Mouse (Mus musculus): ENCODE measurements at regions not wholly inside any gene's neighbourhood (a gene's known extent, or its start where the extent isn't known, plus 50 kb on each side); places are given as distances from the start of the nearest gene placed in this dataset.

DNA sequence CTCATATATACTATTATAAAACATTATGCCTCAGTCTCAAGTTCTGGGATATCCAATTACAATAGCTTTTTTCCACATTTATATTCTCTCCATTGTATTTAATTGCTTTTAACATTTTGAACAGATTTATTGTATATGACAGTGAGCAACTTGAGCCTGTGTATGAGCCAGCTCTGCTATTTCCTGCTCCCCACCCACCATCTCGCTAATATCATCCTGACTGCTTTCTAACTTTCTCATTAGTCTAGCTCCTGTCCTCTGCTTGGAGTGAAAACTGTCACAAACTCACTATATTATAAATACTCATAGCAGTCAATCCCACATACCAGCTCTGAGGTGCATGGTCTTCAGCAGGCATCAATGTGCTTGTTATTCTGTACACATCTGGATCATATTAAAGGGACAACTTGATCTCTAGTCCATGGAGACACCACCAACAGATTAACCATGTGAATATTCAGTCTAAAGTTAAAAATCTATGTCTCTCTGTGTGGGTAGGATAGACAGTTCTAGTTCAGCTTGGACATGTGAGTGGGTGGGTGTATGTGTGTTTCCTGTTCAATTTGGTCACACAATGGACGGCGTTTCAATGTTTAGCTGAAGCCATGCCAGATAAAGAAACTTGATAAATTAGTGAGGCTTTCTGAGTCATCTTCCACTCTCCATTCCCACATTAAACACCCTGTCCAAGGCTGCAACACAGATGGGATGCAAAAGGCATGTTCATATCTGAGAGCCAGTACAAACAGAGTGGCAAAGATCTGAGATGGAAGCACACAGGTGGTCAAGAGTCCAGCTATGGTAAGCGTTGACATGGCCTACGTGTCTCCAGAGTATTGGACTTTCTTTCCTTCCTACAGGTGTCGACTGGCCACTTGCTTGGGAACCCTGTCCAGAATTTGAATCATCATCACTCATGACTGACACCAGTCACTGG lies 616.1 kb upstream of the Clint1 start:
- ATAC-seq (replicated peaks; ENCODE audit: insufficient number of reproducible peaks, low FRiP score, low TSS enrichment, poor library complexity, severe bottlenecking) = no peak

DNA sequence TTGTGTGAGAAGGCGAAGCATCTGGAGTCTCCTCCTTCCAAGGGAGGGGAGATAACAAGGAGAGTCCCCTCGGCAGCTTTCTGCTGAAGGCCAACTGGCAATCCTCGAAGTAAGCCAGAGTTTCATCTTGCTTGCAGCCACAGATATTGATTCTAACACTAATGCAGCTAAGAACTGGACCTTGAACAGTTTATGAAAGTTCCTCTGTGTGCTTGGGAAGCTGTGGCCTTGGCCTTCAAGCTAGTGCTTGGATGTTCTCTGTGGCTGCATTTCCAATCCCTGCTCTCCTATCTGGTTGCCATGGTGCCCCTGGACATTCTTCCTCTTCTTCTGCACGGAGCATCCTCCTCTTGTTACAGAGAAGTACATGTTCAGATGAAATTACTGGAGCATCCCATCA lies 614.8 kb upstream of the Clint1 start:
- no peak for ATAC-seq (replicated peaks; ENCODE audit: insufficient number of reproducible peaks, low FRiP score, low TSS enrichment, poor library complexity, severe bottlenecking)

DNA sequence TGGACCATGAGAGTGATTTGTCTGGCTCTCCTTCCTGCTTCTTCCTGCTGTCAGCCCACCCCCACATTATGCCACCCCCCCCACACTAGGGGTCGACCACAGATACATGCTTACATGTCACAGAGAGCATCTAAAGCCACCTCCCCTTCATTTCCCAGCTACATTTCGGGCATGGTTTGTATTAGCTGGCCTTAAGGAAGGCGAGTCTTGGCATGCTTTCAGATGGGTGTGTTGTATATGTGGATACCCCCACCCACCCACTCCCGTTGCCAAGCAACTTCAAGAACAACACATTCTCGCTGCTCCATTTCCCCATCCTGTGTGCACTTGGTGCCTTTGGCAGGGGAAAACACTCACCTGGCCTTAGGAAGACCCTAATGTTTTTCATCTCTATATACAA lies 612.8 kb upstream of the Clint1 start:
- ATAC-seq (replicated peaks; ENCODE audit: insufficient number of reproducible peaks, low FRiP score, low TSS enrichment, poor library complexity, severe bottlenecking) = no peak

DNA sequence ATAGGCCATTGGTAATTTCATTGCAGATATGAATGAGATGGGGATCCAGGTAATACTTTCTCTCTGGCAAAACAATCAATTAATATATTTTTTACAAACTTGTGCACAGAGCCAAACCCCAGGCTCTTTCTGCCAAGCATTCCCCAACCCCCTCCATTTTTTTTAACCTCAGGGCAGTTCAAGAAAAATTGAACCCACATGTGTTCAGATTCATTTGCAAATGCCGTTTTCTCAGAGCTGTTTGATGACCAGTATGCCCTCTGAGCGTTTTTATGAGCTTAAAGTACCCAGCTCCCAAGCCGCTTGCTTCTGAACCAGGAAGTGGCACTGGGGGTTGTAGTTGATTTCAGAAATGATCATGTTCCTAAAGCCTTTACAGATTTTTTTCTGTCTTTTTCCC lies 611.4 kb upstream of the Clint1 start:
- no peak for ATAC-seq (replicated peaks; ENCODE audit: insufficient number of reproducible peaks, low FRiP score, low TSS enrichment, poor library complexity, severe bottlenecking)

GRCm38 (mm10) chr11:45241671-45242070 lies 610.2 kb upstream of the Clint1 start:
- no peak for ATAC-seq (replicated peaks; ENCODE audit: insufficient number of reproducible peaks, low FRiP score, low TSS enrichment, poor library complexity, severe bottlenecking)

GRCm38 (mm10) chr11:45244796-45245195 lies 607.1 kb upstream of the Clint1 start:
- ATAC-seq (replicated peaks; ENCODE audit: insufficient number of reproducible peaks, low FRiP score, low TSS enrichment, poor library complexity, severe bottlenecking) = no peak

DNA sequence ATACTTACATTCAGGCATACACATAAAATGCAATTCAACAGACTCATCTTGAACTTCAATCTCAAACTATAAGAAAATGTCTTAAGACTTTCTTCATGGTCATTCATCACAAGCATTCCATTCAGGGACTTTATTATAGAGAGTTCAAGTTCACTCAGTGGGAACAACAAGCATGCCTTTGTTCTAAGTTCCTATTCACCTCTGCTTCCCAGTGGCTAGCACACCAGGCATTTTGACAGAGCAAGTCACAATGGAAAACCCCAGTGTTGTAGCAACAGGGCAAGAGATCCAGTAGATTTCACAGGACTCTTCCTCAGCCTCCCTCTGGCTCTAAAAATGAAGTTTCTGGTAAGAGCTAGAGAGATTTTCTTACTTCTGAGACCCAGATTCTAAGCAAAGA lies 595.8 kb upstream of the Clint1 start:
- ATAC-seq (replicated peaks; ENCODE audit: insufficient number of reproducible peaks, low FRiP score, low TSS enrichment, poor library complexity, severe bottlenecking) = no peak

DNA sequence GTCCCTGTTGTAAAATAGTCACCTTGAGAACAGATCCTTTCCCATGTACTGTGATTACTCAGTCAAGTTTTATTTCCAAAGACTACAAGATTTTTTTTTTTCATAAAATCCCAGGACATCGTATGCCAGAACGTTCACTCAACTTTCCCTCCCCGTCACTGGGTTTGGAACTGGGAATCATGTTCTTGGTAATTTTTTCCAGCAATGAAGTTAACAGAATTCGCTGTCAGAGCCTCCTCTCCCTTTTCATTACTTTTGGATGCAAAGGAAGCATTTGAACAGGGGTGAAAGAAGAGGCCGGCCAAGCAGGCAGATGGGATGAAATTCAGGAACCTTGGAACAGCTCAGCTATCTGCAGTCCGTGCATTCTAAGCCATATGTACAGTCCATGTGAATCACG lies 589.7 kb upstream of the Clint1 start:
- no peak for ATAC-seq (replicated peaks; ENCODE audit: insufficient number of reproducible peaks, low FRiP score, low TSS enrichment, poor library complexity, severe bottlenecking)

- ATAC-seq (replicated peaks; ENCODE audit: insufficient number of reproducible peaks, low FRiP score, low TSS enrichment, poor library complexity, severe bottlenecking) = no peak
These were observed 587.9 kb upstream of the Clint1 start for GRCm38 (mm10) chr11:45264001-45264400.

DNA sequence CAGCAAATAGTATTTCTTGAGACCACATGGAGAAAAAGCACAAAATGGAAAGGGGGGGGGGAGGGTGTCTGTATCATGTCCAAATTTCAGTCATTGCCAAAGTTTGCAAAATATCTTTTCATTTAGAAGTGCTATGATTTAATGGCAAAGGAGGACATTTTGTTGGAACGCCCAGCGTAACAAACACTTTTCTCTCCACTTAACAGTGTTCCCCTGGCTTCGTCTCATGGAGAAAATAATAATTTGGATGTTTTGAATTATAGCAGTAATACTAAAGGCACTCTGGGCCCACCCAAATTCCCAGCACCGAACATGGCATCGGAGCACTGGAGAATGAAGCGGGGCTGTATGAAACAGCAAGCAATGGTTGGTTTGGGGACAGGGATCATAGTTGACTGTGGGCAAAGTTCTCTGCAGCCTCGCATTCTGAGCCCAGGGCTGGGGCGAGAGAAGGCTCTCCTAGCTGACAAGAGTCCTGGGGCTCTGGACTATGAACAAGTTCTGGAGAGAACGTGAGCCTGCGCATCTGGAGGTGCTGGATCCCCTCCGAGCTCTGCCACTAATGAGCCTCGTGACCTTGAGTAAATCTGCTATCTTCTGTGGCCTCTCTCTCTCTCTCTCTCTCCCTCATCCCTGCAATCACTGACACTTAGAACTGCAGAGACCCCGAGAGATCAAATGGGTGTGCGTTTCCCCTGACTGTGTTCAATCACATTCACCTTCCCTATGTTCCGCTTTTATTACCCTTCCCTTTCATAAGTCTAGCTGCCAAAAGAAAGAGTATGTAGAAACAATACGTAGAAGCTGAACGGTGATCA lies 586.5 kb upstream of the Clint1 start:
- ATAC-seq (replicated peaks; ENCODE audit: insufficient number of reproducible peaks, low FRiP score, low TSS enrichment, poor library complexity, severe bottlenecking) = no peak

DNA sequence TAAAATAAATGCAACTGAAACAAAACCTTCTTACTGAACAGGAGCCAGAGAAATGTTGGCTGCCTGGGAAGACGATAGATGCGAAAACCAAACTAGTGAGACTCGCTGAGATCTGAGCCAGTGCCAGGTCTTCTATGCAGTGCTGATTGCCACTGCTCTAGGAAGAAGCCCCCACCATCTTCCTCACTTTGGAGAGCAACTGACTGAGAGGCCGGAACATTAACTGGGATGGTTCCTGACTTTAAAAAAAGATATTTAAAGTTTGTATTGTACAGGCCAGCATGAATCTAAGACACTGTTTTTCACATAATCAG lies 585.9 kb upstream of the Clint1 start:
- ATAC-seq (replicated peaks; ENCODE audit: insufficient number of reproducible peaks, low FRiP score, low TSS enrichment, poor library complexity, severe bottlenecking) = no peak

DNA sequence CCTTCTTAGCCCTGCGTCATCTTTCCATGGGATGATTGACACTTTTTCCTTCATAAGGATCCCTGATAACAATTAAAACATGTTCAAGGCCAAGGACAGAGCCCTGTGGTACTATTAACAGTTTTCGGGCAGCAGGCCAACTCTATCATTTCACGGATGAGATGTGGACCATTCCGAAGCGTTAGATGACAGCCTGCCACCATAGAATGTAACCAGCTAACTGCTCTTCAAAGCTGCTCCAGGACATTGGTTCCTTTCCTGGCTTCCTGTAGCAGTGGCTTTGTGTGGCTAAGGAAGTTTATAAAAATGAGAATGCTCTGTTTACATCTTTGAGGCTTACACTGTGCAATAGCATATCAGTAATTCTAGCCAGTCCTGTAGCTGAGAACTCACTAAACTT lies 582.6 kb upstream of the Clint1 start:
- no peak for ATAC-seq (replicated peaks; ENCODE audit: insufficient number of reproducible peaks, low FRiP score, low TSS enrichment, poor library complexity, severe bottlenecking)

DNA sequence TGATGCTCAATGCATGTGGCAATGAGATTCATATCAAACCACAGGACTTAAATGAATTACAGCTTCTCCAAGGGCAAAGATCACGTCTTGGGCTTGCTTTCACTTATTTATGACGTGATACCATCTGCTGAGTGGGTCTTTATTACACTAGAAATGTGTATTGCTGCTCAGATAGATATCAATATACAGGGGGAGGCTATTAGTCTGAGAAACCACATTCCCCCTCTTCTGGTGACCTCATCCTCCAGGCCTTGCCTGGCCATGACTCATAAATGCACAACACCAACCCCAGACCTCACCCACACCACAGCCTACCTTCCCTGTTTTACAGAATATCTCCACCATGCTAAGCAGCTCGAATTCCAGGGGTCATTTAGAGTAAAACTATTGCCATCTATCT lies 580.6 kb upstream of the Clint1 start:
- ATAC-seq (replicated peaks; ENCODE audit: insufficient number of reproducible peaks, low FRiP score, low TSS enrichment, poor library complexity, severe bottlenecking) = no peak

- no peak for ATAC-seq (replicated peaks; ENCODE audit: insufficient number of reproducible peaks, low FRiP score, low TSS enrichment, poor library complexity, severe bottlenecking)
These were observed 577.3 kb upstream of the Clint1 start for GRCm38 (mm10) chr11:45274446-45275119.

DNA sequence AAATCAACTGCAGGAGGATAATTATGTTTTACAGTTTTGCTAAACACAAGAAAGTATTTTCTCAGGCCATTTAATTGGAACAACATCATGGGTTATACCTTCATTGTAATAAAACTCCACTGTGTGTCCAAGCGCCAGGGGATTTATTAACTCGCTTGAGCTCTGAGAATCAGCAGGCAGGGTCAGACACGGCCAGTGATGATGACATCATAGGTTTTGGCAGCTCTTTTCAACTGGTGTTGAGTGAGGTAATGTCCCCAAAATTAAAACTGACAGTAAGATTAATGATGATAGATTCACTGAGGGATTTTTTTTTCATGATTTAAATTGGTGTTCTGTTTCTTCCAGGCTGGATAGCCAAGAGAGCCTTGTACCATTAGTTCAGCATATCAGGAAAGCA lies 576.7 kb upstream of the Clint1 start:
- no peak for ATAC-seq (replicated peaks; ENCODE audit: insufficient number of reproducible peaks, low FRiP score, low TSS enrichment, poor library complexity, severe bottlenecking)

GRCm38 (mm10) chr11:45296772-45297171 lies 555.1 kb upstream of the Clint1 start:
- ATAC-seq (replicated peaks; ENCODE audit: insufficient number of reproducible peaks, low FRiP score, low TSS enrichment, poor library complexity, severe bottlenecking) = no peak

- no peak for ATAC-seq (replicated peaks; ENCODE audit: insufficient number of reproducible peaks, low FRiP score, low TSS enrichment, poor library complexity, severe bottlenecking)
These were observed 539.9 kb upstream of the Clint1 start for GRCm38 (mm10) chr11:45311934-45312333.

GRCm38 (mm10) chr11:45323766-45324165 lies 528.1 kb upstream of the Clint1 start:
- ATAC-seq (replicated peaks; ENCODE audit: insufficient number of reproducible peaks, low FRiP score, low TSS enrichment, poor library complexity, severe bottlenecking) = no peak

GRCm38 (mm10) chr11:45330319-45330718 lies 521.5 kb upstream of the Clint1 start:
- no peak for ATAC-seq (replicated peaks; ENCODE audit: insufficient number of reproducible peaks, low FRiP score, low TSS enrichment, poor library complexity, severe bottlenecking)

DNA sequence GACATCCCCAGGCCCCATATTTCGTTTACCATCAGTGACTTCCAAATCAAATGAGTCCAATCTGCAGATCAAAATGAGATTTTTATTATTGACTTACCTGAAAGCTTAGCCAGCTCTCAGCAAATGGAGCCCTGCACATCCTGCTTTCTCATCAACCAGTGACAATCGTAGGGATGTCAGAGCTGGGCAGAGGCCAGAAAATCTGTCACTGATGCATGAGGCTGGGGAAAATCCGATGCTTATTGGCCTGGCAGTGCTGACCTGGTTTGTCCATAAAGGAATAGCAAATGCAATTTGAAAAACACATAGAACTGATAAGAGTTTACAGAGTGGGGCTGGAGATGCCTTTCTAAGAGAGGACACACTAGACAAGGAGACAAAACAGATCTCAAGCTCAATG lies 518.1 kb upstream of the Clint1 start:
- ATAC-seq (replicated peaks; ENCODE audit: insufficient number of reproducible peaks, low FRiP score, low TSS enrichment, poor library complexity, severe bottlenecking) = no peak
